Mouse (Mus musculus): ENCODE measurements around the gene Kctd11. TPM values are rescaled to one million over a fixed set of nuclear protein-coding genes. Genes with fewer than 3 reads are reported as not detected.
"Not testable (repeated sequence)": the region's sequence is repeated elsewhere in the genome, so short reads cannot be mapped to it uniquely, and the experiment has no call there.

Kctd11 gene
- polyA plus RNA-seq, 2 experiments from 2014 or later = 0.56 TPM; not detected in 1

DNA sequence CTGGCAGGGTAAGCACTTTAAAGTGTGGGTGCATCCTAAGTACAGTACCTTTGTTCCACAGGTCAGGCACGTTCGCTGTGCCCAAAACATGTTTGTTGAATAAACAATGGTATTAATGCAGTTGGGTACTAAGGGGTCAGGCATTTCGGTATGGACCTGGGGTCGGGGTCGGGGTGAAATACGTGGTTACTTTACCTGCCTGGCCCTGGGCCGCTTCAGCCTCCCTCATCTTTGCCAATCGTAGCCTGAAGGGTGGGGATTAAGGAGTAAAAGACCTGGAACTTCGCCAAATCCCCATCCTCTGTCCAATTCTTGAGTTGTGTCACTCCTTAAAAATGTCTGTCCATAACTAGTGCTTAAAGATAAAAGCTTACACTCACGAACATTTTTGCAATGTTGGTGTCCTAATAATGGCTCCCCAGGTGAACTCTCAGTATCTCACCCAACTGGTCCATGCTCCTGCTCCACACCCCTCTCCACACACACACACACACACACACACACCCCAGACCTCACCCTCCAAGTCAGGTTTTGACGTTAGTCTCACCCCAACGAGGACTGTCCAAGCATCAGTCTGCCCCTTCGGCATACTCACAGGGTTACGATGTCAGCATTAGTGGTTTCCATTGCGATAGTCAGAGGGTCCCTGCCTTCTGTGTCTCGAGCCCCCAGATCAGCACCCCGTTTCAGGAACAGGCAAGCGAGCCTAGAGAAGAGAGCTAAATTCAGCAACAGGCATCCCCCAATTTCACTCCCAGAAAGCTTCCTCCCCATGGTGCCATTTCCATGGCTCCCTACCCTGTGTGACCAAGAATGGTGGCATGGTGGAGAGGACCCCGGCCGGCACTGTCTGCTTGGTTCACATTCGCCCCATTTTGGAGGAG, 823 bp upstream of the Kctd11 start:
- no peak for ATAC-seq

DNA sequence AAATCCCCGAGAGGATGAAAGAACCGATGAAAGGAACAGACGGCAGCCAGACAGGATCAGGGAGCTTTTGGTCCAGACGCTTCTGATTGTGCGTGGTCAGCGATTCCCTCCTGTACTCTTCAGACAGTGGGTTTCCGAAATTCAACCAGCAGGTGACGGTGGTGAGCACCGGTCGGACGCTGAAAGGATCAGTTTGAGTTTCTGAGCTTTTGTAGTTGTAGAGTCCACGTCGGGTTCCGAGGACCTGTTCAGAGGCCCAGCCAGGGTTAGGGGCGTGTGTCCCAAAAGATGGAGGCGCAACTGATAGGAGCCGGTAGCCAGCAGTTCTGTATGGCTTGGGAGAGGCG, 727 bp downstream of the Kctd11 start:
- peak; percentile 45 for ATAC-seq

DNA sequence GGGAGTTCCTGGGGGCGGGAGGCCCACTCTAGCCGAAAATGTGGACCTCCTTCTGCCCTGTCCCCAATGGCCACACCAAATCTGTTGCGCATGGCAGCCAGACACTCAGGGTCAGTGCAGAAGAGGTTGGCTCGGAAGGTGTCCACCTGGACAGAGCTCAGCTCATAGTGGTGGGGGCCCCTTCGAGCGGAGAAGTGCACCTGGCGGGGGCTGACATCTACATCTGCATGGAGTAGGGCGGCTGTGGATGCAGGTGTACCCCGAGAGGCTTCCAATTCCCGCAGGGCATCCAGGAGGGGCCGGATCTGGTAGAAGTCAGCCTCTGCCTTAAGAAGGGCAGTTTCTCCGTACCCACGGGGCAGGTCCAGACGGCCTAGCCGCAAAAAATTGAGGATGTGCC, 1.5 kb downstream of the Kctd11 start:
- ATAC-seq = no peak

DNA sequence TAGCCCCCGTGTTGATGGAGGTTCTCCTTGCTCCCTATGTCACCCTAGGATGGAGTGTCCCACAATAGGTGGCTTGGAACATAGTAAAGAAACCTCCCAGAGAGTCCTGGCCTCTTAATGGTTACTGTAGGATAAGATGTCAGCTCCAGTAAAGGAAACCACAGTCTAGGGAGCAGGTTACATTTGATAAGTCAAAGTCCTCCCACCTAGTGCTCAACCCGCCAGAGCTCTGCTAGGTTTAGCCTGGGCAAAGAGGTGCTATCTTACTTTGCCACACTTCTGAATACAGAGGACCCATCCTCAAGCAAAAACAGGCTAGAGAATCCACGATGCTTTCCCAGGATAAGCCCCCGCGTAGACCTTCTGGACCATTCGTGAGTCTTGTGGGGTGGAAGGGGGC, 2.3 kb downstream of the Kctd11 start:
- ATAC-seq = no peak

DNA sequence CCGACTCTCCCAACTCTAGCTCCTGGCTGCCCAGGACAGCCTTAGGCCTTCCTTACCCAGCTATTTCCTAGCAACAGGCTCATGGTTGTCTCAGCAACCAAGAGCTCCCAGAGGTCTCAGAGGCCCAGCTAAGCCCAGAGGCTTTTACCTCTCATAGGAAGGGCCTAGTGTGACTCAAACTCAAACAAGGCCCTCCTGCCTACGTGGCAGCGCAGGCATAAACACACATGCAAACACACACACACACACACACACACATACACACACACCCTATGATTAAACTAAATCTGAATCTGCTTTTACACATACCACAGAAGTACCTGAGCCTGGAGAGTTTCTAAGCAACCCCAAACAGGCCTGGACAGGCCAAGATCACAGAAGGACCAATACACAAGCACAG, 2.8 kb downstream of the Kctd11 start:
- no peak for ATAC-seq

DNA sequence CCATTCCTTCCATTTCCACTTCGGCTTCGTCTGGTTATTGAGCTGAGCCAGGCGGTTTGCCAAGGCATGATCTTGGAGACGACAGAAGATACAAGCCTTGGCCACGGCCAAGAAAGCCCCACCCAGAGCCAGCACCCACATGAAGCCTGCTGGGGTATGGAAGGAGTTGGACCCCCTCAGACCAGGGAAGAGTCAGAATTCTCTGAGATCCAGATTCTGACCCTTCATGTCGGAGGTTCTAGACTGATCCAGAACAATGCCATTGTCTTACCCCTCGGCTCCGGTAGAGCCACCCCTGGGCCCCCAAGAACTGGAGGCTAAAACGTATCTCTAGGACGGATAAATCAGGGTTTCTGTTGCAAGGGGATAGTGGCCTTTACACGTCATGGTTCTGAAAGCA, 3.3 kb downstream of the Kctd11 start, which contains the start of gene Tmem95:
Gene Tmem95 (minus strand): TSS at position 141 of the 400 bp plus-strand sequence.
- ATAC-seq = no peak

DNA sequence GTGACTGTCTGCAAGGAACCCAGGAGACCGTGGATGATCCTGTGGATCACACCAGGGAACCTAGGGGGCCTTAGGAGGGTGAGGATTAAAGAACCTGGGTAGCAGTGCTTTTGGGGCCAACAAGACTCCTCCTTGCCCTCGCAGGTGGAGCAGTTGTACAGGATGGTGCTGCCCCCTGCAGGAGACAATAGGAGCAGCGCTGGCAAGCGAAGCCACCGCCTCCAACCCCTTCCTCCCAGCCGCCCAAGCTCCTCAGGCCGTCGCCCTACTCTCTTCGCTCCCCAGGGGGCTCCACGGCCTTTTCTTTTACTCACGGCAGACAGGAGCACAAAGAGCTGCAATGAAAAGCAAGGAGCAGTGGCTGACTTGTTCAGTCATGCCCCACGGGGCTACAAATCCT, 4.3 kb downstream of the Kctd11 start:
- ATAC-seq = peak; percentile 53

DNA sequence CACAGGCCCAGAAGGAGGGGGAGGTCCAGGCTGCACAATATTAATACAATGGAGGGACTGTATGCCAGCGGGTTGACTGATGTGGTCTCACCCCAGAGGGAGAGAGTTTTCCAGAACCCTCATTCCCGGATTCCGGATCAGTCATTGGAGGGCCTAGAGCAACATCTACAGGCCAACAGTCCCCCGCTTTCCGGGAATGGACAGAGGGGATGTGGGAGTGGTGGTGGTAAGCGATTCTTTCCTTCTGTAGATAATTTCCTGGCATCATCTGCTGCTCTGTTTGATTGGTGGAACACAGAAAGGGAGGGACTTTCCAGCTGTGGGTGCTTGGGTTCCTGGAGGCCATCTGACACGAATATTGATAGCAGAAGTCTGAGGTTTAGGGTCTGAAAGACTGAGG, 5.0 kb downstream of the Kctd11 start:
- no peak for ATAC-seq

DNA sequence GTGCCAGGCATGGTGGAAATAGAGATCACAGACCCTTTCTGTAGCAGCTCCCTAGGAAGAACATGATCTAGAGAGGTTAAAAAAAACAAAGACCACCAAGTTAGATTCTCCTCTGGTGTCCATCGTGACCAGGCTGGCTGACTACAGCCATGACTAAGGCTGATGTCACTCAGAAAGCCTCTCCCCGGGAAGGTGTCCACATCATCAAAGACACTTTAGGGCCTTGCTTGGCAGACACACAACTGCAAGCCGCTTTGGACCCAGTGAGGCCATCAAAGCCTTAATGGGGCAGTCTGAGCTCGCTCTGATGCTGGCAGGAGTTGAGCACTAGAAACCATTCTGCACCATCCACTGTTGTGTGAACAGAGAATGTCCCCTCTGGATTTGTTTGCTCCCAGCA, 8.8 kb downstream of the Kctd11 start:
- no peak for ATAC-seq

DNA sequence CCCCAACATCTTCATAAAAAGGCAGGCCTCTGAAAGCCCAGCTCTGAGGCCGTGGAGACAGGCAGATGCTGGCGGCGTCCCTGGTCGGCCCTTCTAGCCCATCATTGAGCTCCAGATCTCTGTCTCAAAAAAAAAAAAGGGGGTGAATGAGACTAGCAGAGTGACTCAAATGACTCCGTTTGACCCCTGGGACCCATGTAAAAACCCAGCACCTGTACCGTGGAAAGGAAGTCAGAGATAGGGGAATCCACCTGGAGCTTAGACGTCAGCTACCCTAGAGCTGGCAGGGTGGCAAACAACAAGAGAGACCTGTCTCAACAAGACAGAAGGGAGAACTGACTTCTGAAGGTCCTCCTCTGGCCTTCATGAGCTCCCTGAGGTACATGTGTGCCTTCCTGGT, 9.4 kb downstream of the Kctd11 start:
- no peak for ATAC-seq

DNA sequence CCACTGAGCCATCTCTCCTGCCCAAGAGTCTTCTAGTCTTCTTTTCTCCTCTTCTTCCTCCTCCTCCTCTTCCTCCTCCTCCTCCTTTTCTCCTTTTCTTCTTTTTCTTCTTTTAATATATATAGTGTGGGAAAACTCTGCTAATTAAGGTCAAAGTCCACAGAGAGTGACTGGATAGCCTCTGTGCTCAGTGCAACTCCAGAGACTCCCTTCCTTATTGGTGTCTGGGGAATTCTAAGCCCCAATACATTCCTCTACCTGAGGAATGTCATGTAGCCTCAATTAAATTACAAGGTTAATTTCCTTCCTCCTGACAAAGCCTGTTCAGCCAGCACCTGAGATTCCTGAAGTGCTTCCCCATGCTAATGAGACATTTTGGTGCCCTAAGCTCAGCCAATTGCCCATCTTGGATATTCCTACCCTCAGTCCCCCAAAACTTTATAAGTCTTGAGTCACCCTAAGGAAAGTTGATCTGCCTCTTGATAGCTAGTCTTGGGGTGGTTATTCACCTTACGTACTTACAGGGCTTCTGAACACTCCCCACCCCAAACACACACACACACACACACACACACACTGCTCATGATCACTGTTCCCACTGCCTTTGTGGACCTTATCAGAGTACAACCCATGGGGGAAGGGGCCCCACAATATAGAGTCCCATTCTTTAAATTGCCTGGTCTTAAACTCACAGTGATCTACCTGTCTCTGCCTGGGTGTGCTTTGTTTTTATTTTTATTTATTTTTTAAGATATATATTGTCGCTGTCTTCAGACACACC, 10.7 kb downstream of the Kctd11 start:
- no peak for ATAC-seq

DNA sequence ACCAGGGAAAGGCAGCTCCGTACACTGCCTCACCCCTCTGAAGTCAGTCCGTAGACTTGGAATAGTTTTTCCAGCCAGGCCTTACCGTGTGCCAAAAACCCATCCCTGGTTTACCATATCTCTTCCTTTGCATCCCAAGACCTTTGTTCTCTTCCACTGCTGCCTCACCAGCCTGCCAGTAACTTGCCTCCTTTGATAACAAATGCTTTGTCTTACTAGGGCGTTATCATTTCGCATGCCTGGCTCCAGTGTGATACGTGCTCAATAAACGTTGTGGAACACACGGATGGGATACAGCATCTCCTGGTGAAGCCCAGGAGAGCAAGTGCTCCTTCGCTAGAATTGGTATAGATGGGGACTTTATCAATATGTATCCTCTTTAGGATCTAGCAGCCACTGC, 13.9 kb downstream of the Kctd11 start:
- ATAC-seq = no peak

DNA sequence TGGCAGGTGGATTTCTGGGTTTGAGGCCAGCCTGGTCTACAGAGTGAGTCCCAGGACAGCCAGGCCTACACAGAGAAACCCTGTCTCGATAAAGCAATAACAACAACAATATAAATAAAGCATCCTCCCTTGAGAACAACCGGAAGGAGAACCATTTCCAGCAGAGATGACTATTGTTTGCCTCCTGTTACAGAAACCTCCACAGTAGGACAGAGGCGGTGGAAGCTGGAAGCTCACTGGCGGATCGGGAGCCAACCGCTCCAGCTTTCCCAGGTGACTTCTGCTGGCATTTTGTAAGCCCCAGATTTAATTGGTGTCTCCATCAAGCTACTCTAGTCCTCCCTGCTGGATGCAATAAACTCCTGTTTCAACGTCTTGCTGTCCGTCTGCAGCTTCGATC, 15.6 kb downstream of the Kctd11 start:
- ATAC-seq = no peak

DNA sequence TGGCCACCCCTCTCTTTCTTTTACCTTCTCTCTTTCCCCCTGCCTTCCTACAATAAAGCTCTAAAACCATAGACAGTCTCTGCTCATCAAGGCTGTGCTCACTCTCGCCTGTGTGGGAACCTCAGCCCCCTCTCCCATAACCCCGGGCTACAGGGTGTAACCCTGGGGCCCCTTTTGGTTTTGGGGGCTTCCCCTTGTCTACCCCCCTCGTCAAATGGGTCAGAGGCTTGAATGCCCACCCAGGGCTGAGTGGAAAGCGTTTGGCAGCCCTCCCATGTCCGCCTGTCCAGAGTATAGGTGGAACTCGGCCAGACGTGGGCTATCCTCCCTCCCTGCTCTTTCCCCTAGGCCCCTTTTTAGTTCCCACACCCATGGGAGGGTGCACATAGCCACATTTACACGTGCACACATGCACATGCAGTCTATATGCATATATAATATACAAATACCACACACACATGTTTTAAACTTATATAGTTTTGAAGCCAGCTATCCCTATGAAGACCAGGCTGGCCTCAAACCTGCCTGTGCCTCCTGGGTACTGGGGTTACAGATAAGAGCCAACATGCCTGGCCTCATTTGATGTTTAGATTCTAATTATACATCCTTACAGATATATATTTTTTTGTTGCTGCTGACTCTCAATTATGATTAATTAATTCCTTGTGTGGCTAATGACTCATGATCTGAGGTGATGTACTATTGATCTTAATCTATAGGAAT, 16.9 kb downstream of the Kctd11 start:
- ATAC-seq = no peak

DNA sequence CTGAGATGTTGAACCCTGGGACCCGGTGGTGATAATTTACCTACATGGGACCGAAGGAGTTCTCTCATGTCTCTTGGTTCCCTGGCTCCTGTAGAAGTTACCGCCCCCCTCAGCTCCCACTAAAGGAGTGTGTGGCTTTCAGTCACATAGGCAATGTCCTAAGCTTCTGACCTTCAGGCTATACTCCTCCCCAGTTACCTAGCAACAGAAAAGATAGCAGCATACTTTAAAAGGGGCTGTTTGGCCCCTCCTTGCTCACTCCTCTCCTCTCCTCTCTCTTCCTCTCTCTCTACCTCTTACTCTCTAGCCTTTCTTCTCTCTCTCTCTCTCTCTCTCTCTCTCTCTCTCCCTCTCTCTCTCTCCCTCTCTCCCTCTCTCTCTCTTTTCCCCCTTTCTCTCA, 17.5 kb downstream of the Kctd11 start:
- not testable (repeated sequence) for ATAC-seq

DNA sequence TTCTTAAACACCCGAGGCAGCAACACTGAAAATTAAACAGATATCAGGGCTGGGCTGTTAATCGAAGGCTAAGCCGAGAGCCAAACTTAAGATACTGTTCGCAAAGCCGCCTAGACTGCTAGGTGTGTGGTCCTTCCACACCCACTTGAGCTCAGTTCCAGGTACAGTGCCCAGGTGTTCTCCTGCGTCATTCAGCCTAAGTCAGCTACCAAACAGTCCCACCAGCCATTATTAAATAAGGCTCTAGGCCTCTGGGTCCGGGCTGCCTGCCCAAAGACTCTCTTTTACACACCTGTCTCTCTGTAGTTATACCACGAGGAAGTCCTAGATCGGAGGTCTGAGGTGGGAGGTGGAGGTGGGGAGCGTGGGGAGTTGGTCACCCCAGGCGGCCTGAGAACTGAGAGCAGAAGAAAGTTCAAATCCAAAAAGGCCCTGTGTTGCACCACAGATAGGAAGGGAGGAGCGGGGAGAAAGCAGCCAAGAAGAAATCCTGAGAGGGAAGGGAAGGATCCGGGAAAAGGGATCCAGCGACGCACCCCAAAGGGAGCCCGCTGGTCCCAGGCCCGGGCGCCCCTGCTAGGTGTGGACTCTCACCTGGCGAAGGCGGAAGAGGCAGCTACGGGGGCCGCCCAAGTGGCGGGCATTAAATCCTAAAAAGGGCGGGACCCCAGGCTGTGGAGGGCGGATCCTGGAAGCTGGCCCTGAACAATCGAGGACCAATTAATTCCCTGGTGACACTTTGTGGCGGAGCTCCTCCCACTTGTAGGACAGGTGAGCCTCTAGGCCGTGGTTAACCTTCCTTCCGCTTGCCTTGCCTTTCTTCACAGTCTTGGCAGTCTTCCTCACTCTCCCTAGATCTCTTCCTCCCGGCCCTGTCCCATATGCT, 22.9 kb downstream of the Kctd11 start, which contains the start of gene Tnk1:
Gene Tnk1 (minus strand): TSS at position 618 of the 886 bp plus-strand sequence.
- ATAC-seq = no peak

DNA sequence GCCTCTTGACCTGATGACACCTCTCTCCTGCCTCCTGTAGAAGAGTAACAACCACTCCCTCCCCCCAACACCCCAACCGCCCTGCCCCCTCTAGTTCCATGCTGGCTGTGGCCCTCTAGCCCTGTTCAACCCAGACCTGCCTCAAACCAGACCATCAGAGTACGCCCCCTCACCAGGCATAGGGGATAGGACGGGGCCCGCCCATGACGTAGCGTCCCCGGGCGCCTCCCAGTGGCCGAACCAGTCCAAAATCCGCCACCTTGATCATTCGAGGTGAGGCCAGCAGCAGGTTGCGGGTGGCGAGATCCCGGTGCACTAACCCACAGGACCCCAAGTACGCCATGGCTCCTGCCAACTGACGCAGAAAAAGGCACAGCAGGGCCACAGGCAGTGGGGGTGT, 25.9 kb downstream of the Kctd11 start:
- no peak for ATAC-seq

DNA sequence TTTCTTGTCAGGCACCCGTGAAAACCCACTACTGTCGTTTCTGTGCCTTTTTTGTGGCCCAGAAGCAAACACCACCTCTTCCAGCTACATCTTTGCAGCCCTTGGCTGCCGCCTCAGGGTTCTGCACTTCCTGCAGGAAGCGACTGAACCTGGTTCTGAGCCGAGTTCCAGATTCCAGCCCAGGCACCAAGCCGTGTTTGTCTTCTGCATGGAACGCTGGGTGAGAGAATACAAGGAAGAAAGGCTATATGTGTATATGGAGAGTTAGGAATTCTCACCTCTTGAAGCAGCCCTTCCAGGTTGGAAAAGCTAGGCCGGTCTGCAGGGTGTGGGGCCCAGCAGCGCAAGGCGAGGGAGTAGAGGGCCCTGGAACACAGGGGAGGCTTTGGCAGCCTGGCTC, 26.5 kb downstream of the Kctd11 start:
- no peak for ATAC-seq

DNA sequence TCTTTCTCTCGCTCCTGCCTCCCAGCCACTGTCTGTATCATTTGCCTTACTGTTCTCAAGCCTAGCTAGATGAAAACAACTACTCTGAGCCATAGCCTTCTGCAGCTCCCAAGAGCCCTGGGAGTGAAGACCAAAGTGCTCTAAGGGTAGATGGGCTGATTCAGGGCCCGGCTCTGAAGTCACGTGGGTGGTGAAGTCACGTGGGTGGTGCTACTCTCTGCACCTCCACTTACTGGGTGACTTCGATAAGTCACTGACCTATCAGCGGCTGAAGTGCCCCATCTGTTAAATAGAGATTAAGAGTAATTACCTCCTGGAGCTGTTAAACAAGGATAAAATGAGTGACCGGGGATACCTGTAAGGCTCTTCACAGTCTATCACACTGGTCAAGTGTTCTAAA, 27.2 kb downstream of the Kctd11 start:
- no peak for ATAC-seq

DNA sequence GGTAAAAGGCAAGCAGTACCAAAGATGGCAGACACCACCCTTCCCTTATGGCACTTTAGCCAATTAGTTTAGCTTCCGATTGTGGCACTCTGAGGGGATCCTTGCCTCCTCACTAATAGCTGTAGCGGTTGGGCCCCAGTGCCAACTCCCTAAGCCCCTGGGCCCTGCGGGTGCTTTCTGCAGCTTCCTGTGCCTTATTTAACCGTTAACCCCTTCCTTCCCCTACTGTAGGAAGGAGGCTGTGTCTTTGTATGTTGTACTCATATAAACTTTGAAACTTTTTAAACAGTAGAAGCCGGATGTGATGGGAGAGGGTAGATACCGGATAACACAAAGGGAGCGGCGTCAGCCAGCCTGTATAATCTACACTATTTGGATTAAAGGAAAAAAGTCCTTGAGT, 30.5 kb downstream of the Kctd11 start:
- no peak for ATAC-seq

DNA sequence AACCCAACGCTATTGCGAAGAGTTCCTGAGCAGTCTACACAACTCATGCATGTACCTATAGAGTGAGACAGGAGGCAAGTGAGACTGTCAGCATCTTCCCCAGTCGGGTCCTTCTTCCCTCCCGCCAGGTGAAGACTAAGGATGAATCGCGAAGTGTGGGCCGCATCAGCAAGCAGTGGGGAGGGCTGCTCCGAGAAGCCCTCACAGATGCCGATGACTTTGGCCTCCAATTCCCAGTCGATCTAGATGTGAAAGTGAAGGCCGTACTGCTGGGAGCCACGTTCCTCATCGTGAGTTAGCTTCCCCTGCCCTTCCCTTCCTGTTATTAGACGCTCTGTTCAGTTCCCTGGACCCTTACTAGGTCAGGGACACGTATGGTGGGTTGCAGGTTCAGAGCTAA, 31.3 kb downstream of the Kctd11 start:
- no peak for ATAC-seq

DNA sequence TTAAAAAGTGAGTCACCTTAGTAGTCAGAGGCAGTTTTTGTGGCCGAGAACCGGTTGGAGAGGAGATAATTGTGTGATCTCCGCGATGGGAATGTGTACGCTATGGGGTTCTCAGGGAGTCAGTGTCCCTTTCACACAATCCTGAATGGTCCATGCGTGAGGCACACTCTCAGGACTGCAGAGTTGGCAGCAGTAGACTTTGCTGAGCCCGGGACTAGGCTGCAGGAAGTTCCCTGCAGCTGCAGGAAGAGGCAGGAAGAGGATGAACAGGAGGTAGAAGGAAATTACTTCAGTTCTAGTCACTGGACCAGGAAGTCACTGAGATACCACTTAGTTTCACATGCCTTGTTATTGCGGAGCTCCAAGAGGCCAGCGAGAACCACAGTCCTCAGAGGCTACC, 32.1 kb downstream of the Kctd11 start:
- no peak for ATAC-seq
